Mouse (Mus musculus): Measurements from ENCODE around the gene Gm12887. TPM values are rescaled to one million over a fixed set of nuclear protein-coding genes. Genes with fewer than 3 reads are reported as not detected.

Gene Gm12887
- not detected in 2 replicates for polyA plus RNA-seq (2014; fragmentation: Nextera tagmentation; extraction: Ambion mirVana)

- Histone ChIP-seq H3K27ac (ENCODE audit: low read depth, low read length) (no peak within 1 kb of the TSS), H3K4me1 (ENCODE audit: control insufficient read depth, insufficient read depth, low read length) (no peaks in the 10 kb centered on the region), H3K9me3 (ENCODE audit: control insufficient read depth, low read length) (peaks cover 21% of the 10 kb centered on the region), H3K36me3 (ENCODE audit: control insufficient read depth, insufficient read depth, low read length) (no peaks in the 10 kb centered on the region), H3K9ac (ENCODE audit: low read depth, low read length) (no peak within 1 kb of the TSS), H3K4me3 (ENCODE audit: low read length) (no peak within 1 kb of the TSS), H3K4me2 (replicated peaks; ENCODE audit: low read depth, low read length) (no peak within 1 kb of the TSS), H3K27me3 (ENCODE audit: control insufficient read depth, insufficient read depth, low read length) (no peaks in the 10 kb centered on the region)
- ATAC-seq (ENCODE audit: low FRiP score, low TSS enrichment) = no peak
- 62% methylated on average over 2 of the region's 2 CpGs for WGBS
These were observed at the start of gene Gm12887 for GRCm38 (mm10) chr4:121622003-121622402. Gene Gm12887, minus strand, starts transcription at chr4:121622103.

DNA sequence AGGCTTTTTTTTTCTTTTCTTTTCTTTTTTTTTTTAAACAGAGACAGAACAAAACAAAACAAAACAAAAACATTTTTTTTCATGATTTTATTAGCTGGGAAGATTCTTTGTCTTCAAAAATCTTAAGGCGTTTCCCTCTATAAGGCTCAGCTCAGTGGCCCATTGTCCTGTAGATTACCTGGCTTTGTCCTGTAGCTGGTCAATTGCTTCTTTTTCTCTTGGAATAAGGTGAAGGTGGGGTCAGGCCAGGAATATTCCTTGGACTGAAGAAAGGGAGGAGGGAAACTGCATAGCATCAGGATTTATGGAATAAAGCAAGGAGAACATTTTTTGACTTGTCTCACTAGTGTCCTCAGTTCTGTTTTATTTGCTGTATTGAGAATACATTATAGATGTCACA, 35.1 kb upstream of the Gm12887 start:
- no peak overlapping the region for H3K4me3 ChIP-seq (ENCODE audit: low read length)
- H3K36me3 ChIP-seq (ENCODE audit: control insufficient read depth, insufficient read depth, low read length) = no peaks in the 10 kb centered on the region
- WGBS = 59% methylated on average over 1 of the region's 1 CpGs
- H3K27me3 ChIP-seq (ENCODE audit: control insufficient read depth, insufficient read depth, low read length) = no peaks in the 10 kb centered on the region
- H3K27ac ChIP-seq (ENCODE audit: low read depth, low read length) = no peak overlapping the region
- H3K9me3 ChIP-seq (ENCODE audit: control insufficient read depth, low read length) = peaks cover 3% of the 10 kb centered on the region
- H3K4me1 ChIP-seq (ENCODE audit: control insufficient read depth, insufficient read depth, low read length) = no peaks in the 10 kb centered on the region
- H3K4me2 ChIP-seq (replicated peaks; ENCODE audit: low read depth, low read length) = no peak overlapping the region
- no peak overlapping the region for H3K9ac ChIP-seq (ENCODE audit: low read depth, low read length)
- no peak for ATAC-seq (ENCODE audit: low FRiP score, low TSS enrichment)

Other genes with a start within 250 kb of the Gm12887 start
- gene Gm12886, start 199.0 kb downstream of the Gm12887 start, polyA plus RNA-seq (2014; fragmentation: Nextera tagmentation; extraction: Ambion mirVana) = not detected in 2 replicates